In genomic region chr6:38145463-38146065, GRCm38 (mm10) we compare ENCODE assay signal across 11 mouse cellular contexts. TPM values are rescaled to one million over a fixed set of nuclear protein-coding genes. Genes with fewer than 3 reads are reported as not detected.
A peak's percentile ranks its signal among the peaks of the same experiment; 100 is the strongest.
DNase-seq lines count a peak whose midpoint lies in the region; ATAC-seq and TF ChIP-seq lines count a peak whose summit lies in the region.
"Had no signal": no experiment of that assay in that cellular context is flagged by ENCODE, and none has a peak within 500 bp of the region (broad histone marks: within the 10 kb centered on the region; RNA-seq: fewer than 3 reads in every experiment).

No protein-coding gene starts in this region.

- H3K4me3 ChIP-seq in intestine, embryonic 14.5 days (ENCODE audit: low read depth, low read length) = no peak overlapping the region
- H3K4me3 ChIP-seq in intestine, postnatal 0 days (ENCODE audit: low read depth, low read length) = no peak overlapping the region
- H3K4me3 ChIP-seq in heart, embryonic 16.5 days (ENCODE audit: low read length) = no peak overlapping the region

- H3K9me3 ChIP-seq in intestine, embryonic 14.5 days (ENCODE audit: control insufficient read depth, low read length) = no peaks in the 10 kb centered on the region
- H3K9me3 ChIP-seq in intestine, postnatal 0 days (ENCODE audit: control insufficient read depth) = no peaks in the 10 kb centered on the region
- H3K9me3 ChIP-seq in heart, embryonic 16.5 days (replicated peaks; ENCODE audit: control insufficient read depth, low read length) = no peaks in the 10 kb centered on the region

- no peak for TF ChIP-seq CTCF in intestine, postnatal 0 days (IDR thresholded peaks at IDR 0.05; ENCODE audit: low read depth)

- no peaks in the 10 kb centered on the region for H3K27me3 ChIP-seq in intestine, embryonic 14.5 days (replicated peaks; ENCODE audit: control insufficient read depth, insufficient read depth, low read length)
- H3K27me3 ChIP-seq in intestine, postnatal 0 days (replicated peaks; ENCODE audit: control insufficient read depth, insufficient read depth, low read length) = no peaks in the 10 kb centered on the region
- no peaks in the 10 kb centered on the region for H3K27me3 ChIP-seq in heart, embryonic 16.5 days (ENCODE audit: control insufficient read depth, insufficient read depth, low read length)
- H3K27me3 ChIP-seq: Patski had no signal

- no peak for ATAC-seq in intestine, embryonic 14.5 days (replicated peaks; ENCODE audit: low FRiP score, low TSS enrichment, low read depth)
- ATAC-seq in intestine, postnatal 0 days = no peak
- no peak for ATAC-seq in heart, embryonic 16.5 days (replicated peaks; ENCODE audit: extremely low read depth, insufficient read depth, low FRiP score)
- ATAC-seq in megakaryocyte, adult 5-6 weeks (ENCODE audit: poor library complexity, severe bottlenecking) = no peak
- ATAC-seq in cerebellum, adult (ENCODE audit: insufficient number of reproducible peaks, low FRiP score, low TSS enrichment) = no peak
- ATAC-seq: liver, postnatal 0 days had no signal

- peak overlapping the region; percentile 38; the same call in 1 of the 2 replicates for H3K27ac ChIP-seq in intestine, embryonic 14.5 days (ENCODE audit: low read depth)
- no peak overlapping the region for H3K27ac ChIP-seq in intestine, postnatal 0 days (ENCODE audit: low read depth, low read length)
- H3K27ac ChIP-seq in heart, embryonic 16.5 days (ENCODE audit: low read length) = peak overlapping the region; percentile 52

- no peak overlapping the region for H3K4me2 ChIP-seq in intestine, embryonic 14.5 days (ENCODE audit: low read length)
- no peak overlapping the region for H3K4me2 ChIP-seq in intestine, postnatal 0 days (replicated peaks; ENCODE audit: low read depth)
- no peak overlapping the region for H3K4me2 ChIP-seq in heart, embryonic 16.5 days (ENCODE audit: low read depth, low read length)

- peaks cover 9% of the 10 kb centered on the region; the same call in 1 of the 2 replicates for H3K4me1 ChIP-seq in intestine, embryonic 14.5 days (replicated peaks; ENCODE audit: control insufficient read depth, insufficient read depth, low read length)
- no peaks in the 10 kb centered on the region; the same call in 1 of the 2 replicates for H3K4me1 ChIP-seq in intestine, postnatal 0 days (replicated peaks; ENCODE audit: control insufficient read depth, insufficient read depth, low read length)
- H3K4me1 ChIP-seq in heart, embryonic 16.5 days (ENCODE audit: control insufficient read depth, insufficient read depth, low read length) = peaks cover 10% of the 10 kb centered on the region; the same call in 1 of the 2 replicates

- DNase-seq in intestine, embryonic 14.5 days (ENCODE audit: low spot score) = no peak
- peak; percentile 70 for DNase-seq in brain, adult 2 months (ENCODE audit: low read depth, low spot score)
- peak; percentile 63 for DNase-seq in layer of hippocampus, adult 9-10 months (ENCODE audit: low spot score)
- DNase-seq in thymus, postnatal 14 days = no peak
- DNase-seq: cerebellum, postnatal 10 days; liver, postnatal 0 days had no signal

- no peak overlapping the region for H3K9ac ChIP-seq in intestine, embryonic 14.5 days (ENCODE audit: low read length)
- H3K9ac ChIP-seq in intestine, postnatal 0 days (ENCODE audit: low read depth, low read length) = no peak overlapping the region
- H3K9ac ChIP-seq in heart, embryonic 16.5 days (ENCODE audit: low read length) = no peak overlapping the region
- H3K9ac ChIP-seq: liver, postnatal 0 days had no signal

- peaks cover 28% of the 10 kb centered on the region for H3K36me3 ChIP-seq in intestine, embryonic 14.5 days (ENCODE audit: control insufficient read depth, insufficient read depth, low read length)
- peaks cover 10% of the 10 kb centered on the region; the same call in 1 of the 2 replicates for H3K36me3 ChIP-seq in intestine, postnatal 0 days (ENCODE audit: control insufficient read depth, insufficient read depth)
- H3K36me3 ChIP-seq in heart, embryonic 16.5 days (ENCODE audit: control insufficient read depth, insufficient read depth) = no peaks in the 10 kb centered on the region

- 62% methylated on average over 8 of the region's 8 CpGs for WGBS in intestine, embryonic 14.5 days
- 74% methylated on average over 8 of the region's 8 CpGs for WGBS in intestine, postnatal 0 days
- WGBS in heart, embryonic 16.5 days = 64% methylated on average over 8 of the region's 8 CpGs

RNA-seq across cellular contexts. Expression of gene Atp6v0a4, which starts 21.2 kb away (rescaled TPM):
- polyA plus RNA-seq in intestine, embryonic 14.5 days (2014; fragmentation: Nextera tagmentation; extraction: Ambion mirVana) = 0.97 and 1.9 TPM in 2 replicates
- 0.26 and 0.37 TPM in 2 replicates for polyA plus RNA-seq in intestine, postnatal 0 days (2015; fragmentation: Nextera tagmentation; extraction: Ambion mirVana)
- polyA plus RNA-seq in heart, embryonic 16.5 days (2015; fragmentation: Nextera tagmentation; extraction: Ambion mirVana) = 1.5 and 1.6 TPM in 2 replicates
- total RNA-seq in megakaryocyte, adult 5-6 weeks (2015) = not detected in 2 replicates
- total RNA-seq in megakaryocyte, adult 5-6 weeks (2017) = not detected in 2 replicates

RNA-seq across cellular contexts. Expression of gene Tmem213, which starts 36.5 kb away (rescaled TPM):
- polyA plus RNA-seq in intestine, embryonic 14.5 days (2014; fragmentation: Nextera tagmentation; extraction: Ambion mirVana) = 0.31 TPM in 1 of 2 replicates, not detected in the other
- not detected in 2 replicates for polyA plus RNA-seq in intestine, postnatal 0 days (2015; fragmentation: Nextera tagmentation; extraction: Ambion mirVana)
- 1.0 and 12.2 TPM in 2 replicates for polyA plus RNA-seq in heart, embryonic 16.5 days (2015; fragmentation: Nextera tagmentation; extraction: Ambion mirVana)
- total RNA-seq in megakaryocyte, adult 5-6 weeks (2015) = not detected in 2 replicates
- total RNA-seq in megakaryocyte, adult 5-6 weeks (2017) = not detected in 2 replicates
- polyA plus RNA-seq: liver, postnatal 0 days; Patski had no signal

Comparison
In these comparisons a context has a peak if more than half of its experiments do, and no peak if none do; other contexts are left out.
1. DNase-seq: peak in brain, adult 2 months (single experiment) and layer of hippocampus, adult 9-10 months (single experiment); none in intestine, embryonic 14.5 days (single experiment) and thymus, postnatal 14 days (single experiment).